Mouse (Mus musculus) CH12.LX (cell line): Measurements from ENCODE around the gene Mrps18b. TPM values are rescaled to one million over a fixed set of nuclear protein-coding genes. Genes with fewer than 3 reads are reported as not detected.

ENCODE experiments used
- DNase-seq: peaks from one replicate; pipeline ENCODE4 v3.0.0-alpha.2; 2013; ENCODE audit errors: extremely low read depth
- H3K27ac ChIP-seq: 2 replicates; pipeline ENCODE4 v1.5.1; 2012; ENCODE audit warnings: low read depth, mild to moderate bottlenecking, control low read depth, moderate library complexity; ENCODE audit not compliant: insufficient read depth
- H3K27me3 ChIP-seq: replicated peaks from 2 replicates; pipeline ENCODE3; 2012; ENCODE audit warnings: inconsistent platforms
- H3K36me3 ChIP-seq, 2 experiments: replicated peaks in 1 of 2; 2 replicates each; pipeline versions ENCODE3 to v1.6.1; 2012; ENCODE audit warnings: inconsistent platforms in 1 of 2, low read length in 1 of 2, mild to moderate bottlenecking in 1 of 2, mixed read lengths in 1 of 2, moderate library complexity in 1 of 2; ENCODE audit not compliant: control insufficient read depth in 1 of 2, insufficient read depth in 1 of 2
- H3K4me1 ChIP-seq, 2 experiments: 2 replicates each; pipeline ENCODE4 v1.6.1; 2012; ENCODE audit warnings: inconsistent platforms in 1 of 2, moderate library complexity in 1 of 2; ENCODE audit not compliant: insufficient read depth in 2 of 2, control insufficient read depth in 1 of 2
- H3K4me2 ChIP-seq: 2 replicates; pipeline ENCODE4 v1.6.1; 2012; ENCODE audit warnings: low read depth, mild to moderate bottlenecking, control low read depth; ENCODE audit not compliant: poor library complexity, insufficient read depth, severe bottlenecking
- H3K4me3 ChIP-seq, 3 experiments: fragments of 150-350 bp in 1 of 3; sonication (generic) in 1 of 3; replicated peaks in 1 of 3; 2 replicates each; pipeline versions ENCODE3 to v1.5.1; 2011 to 2012; ENCODE audit warnings: low read depth in 2 of 3, low read length in 2 of 3, mild to moderate bottlenecking in 2 of 3, moderate library complexity in 2 of 3, control low read depth in 1 of 3, improper control_type of control experiment in 1 of 3, inconsistent platforms in 1 of 3, mixed read lengths in 1 of 3; ENCODE audit not compliant: poor library complexity in 1 of 3
- H3K79me2 ChIP-seq: replicated peaks from 2 replicates; pipeline ENCODE4 v1.6.1; 2012; ENCODE audit warnings: mild to moderate bottlenecking, moderate library complexity; ENCODE audit not compliant: control insufficient read depth, poor library complexity, insufficient read depth, severe bottlenecking; ENCODE audit errors: extremely low read depth
- H3K9ac ChIP-seq: 2 replicates; pipeline ENCODE4 v1.6.1; 2012; ENCODE audit warnings: low read depth, mild to moderate bottlenecking, control low read depth, moderate library complexity; ENCODE audit not compliant: insufficient read depth
- H3K9me3 ChIP-seq: replicated peaks from 2 replicates; pipeline ENCODE3; 2012; ENCODE audit warnings: low read length, inconsistent platforms, mixed read lengths
- BHLHE40 ChIP-seq: IDR thresholded peaks from 2 replicates; pipeline ENCODE4 v1.6.1; 2011; ENCODE audit warnings: mild to moderate bottlenecking, low read depth, low read length, improper control_type of control experiment
- CHD1 ChIP-seq: IDR thresholded peaks from 2 replicates; pipeline ENCODE4 v1.6.1; 2012; ENCODE audit warnings: low read depth, low read length, improper control_type of control experiment, inconsistent platforms
- CHD2 ChIP-seq: IDR thresholded peaks from 2 replicates; pipeline ENCODE4 v1.6.1; 2011; ENCODE audit warnings: low read length, improper control_type of control experiment
- CTCF ChIP-seq, 2 experiments: IDR thresholded peaks in 1 of 2; conservative IDR thresholded peaks in 1 of 2; 2 replicates each; pipeline ENCODE4 v1.5.1; 2011 to 2012; ENCODE audit warnings: low read depth in 2 of 2, low read length in 2 of 2, improper control_type of control experiment in 1 of 2, inconsistent platforms in 1 of 2, mild to moderate bottlenecking in 1 of 2, moderate library complexity in 1 of 2
- E2F4 ChIP-seq: IDR thresholded peaks from 2 replicates; pipeline ENCODE4 v1.6.1; 2011; ENCODE audit warnings: low read depth, low read length, improper control_type of control experiment; ENCODE audit not compliant: insufficient replicate concordance
- ELF1 ChIP-seq: IDR thresholded peaks from 2 replicates; pipeline ENCODE4 v1.6.1; 2014; ENCODE audit warnings: low read depth, mild to moderate bottlenecking, inconsistent platforms, low read length, improper control_type of control experiment
- EP300 ChIP-seq: IDR thresholded peaks from 2 replicates; pipeline ENCODE4 v1.6.1; 2011; ENCODE audit warnings: low read length, improper control_type of control experiment
- ETS1 ChIP-seq: conservative IDR thresholded peaks from 2 replicates; pipeline ENCODE4 v1.6.1; 2012; ENCODE audit warnings: low read depth, mild to moderate bottlenecking, inconsistent platforms, low read length, improper control_type of control experiment, moderate library complexity
- GABPA ChIP-seq: IDR thresholded peaks from 2 replicates; pipeline ENCODE4 v1.6.1; 2012; ENCODE audit warnings: low read depth, low read length, improper control_type of control experiment, inconsistent platforms; ENCODE audit not compliant: insufficient replicate concordance
- HCFC1 ChIP-seq: IDR thresholded peaks from 2 replicates; pipeline ENCODE4 v1.6.1; 2012; ENCODE audit warnings: low read depth, mild to moderate bottlenecking, inconsistent platforms, low read length, improper control_type of control experiment
- IRF4 ChIP-seq: IDR thresholded peaks from 2 replicates; pipeline ENCODE4 v1.6.1; 2014; ENCODE audit warnings: low read depth, mild to moderate bottlenecking, inconsistent platforms, low read length, improper control_type of control experiment
- JUN ChIP-seq: IDR thresholded peaks from 2 replicates; pipeline ENCODE4 v1.6.1; 2011; ENCODE audit warnings: low read depth, mild to moderate bottlenecking, low read length, improper control_type of control experiment, moderate library complexity; ENCODE audit not compliant: insufficient read depth
- JUND ChIP-seq: conservative IDR thresholded peaks from 2 replicates; pipeline ENCODE4 v1.6.1; 2011; ENCODE audit warnings: low read depth, low read length, improper control_type of control experiment
- KAT2A ChIP-seq: IDR thresholded peaks from 2 replicates; pipeline ENCODE4 v1.6.1; 2012; ENCODE audit warnings: low read length, improper control_type of control experiment, inconsistent platforms; ENCODE audit not compliant: insufficient replicate concordance
- MAFK ChIP-seq: IDR thresholded peaks from 2 replicates; pipeline ENCODE4 v1.6.1; 2011; ENCODE audit warnings: low read length, improper control_type of control experiment; ENCODE audit not compliant: insufficient replicate concordance
- MAX ChIP-seq: IDR thresholded peaks from 2 replicates; pipeline ENCODE4 v1.6.1; 2011; ENCODE audit warnings: low read length, improper control_type of control experiment
- MAZ ChIP-seq: IDR thresholded peaks from 2 replicates; pipeline ENCODE4 v1.6.1; 2012; ENCODE audit warnings: low read depth, mild to moderate bottlenecking, inconsistent platforms, low read length, improper control_type of control experiment, moderate library complexity
- MEF2A ChIP-seq: IDR thresholded peaks from 2 replicates; pipeline ENCODE4 v1.6.1; 2014; ENCODE audit warnings: low read depth, mild to moderate bottlenecking, inconsistent platforms, low read length, improper control_type of control experiment, borderline replicate concordance
- MXI1 ChIP-seq: IDR thresholded peaks from 2 replicates; pipeline ENCODE4 v1.6.1; 2011; ENCODE audit warnings: mild to moderate bottlenecking, low read depth, low read length, improper control_type of control experiment
- MYC ChIP-seq: IDR thresholded peaks from 2 replicates; pipeline ENCODE4 v1.6.1; 2011; ENCODE audit warnings: low read depth, mild to moderate bottlenecking, improper control_type of control experiment, low read length
- NELFE ChIP-seq: IDR thresholded peaks from 2 replicates; pipeline ENCODE4 v1.6.1; 2011; ENCODE audit warnings: low read depth, low read length, improper control_type of control experiment
- NRF1 ChIP-seq: IDR thresholded peaks from 2 replicates; pipeline ENCODE4 v1.6.1; 2014; ENCODE audit warnings: low read depth, mild to moderate bottlenecking, inconsistent platforms, low read length, improper control_type of control experiment, moderate library complexity
- PAX5 ChIP-seq: IDR thresholded peaks from 2 replicates; pipeline ENCODE4 v1.6.1; 2012; ENCODE audit warnings: low read length, inconsistent platforms, mixed read lengths
- POLR2A ChIP-seq: IDR thresholded peaks from 2 replicates; pipeline ENCODE4 v1.6.1; 2011; ENCODE audit warnings: low read depth, mild to moderate bottlenecking, improper control_type of control experiment, low read length
- POLR2AphosphoS2 ChIP-seq: IDR thresholded peaks from 2 replicates; pipeline ENCODE4 v1.6.1; 2011; ENCODE audit warnings: low read depth, low read length, improper control_type of control experiment
- RAD21 ChIP-seq: IDR thresholded peaks from 2 replicates; pipeline ENCODE4 v1.6.1; 2011; ENCODE audit warnings: low read depth, mild to moderate bottlenecking, low read length, improper control_type of control experiment, moderate library complexity
- RCOR1 ChIP-seq: conservative IDR thresholded peaks from 2 replicates; pipeline ENCODE4 v1.6.1; 2012; ENCODE audit warnings: low read depth, mild to moderate bottlenecking, inconsistent platforms, low read length, improper control_type of control experiment
- SIN3A ChIP-seq: IDR thresholded peaks from 2 replicates; pipeline ENCODE4 v1.6.1; 2012; ENCODE audit warnings: low read length, improper control_type of control experiment, inconsistent platforms
- SMC3 ChIP-seq: IDR thresholded peaks from 2 replicates; pipeline ENCODE4 v1.6.1; 2011; ENCODE audit warnings: low read depth, low read length, improper control_type of control experiment
- TBP ChIP-seq: conservative IDR thresholded peaks from 2 replicates; pipeline ENCODE4 v1.6.1; 2011; ENCODE audit warnings: low read depth, low read length, improper control_type of control experiment
- TCF12 ChIP-seq: IDR thresholded peaks from 2 replicates; pipeline ENCODE4 v1.6.1; 2014; ENCODE audit warnings: low read depth, mild to moderate bottlenecking, inconsistent platforms, low read length, improper control_type of control experiment
- UBTF ChIP-seq: IDR thresholded peaks from 2 replicates; pipeline ENCODE4 v1.6.1; 2012; ENCODE audit warnings: low read depth, mild to moderate bottlenecking, inconsistent platforms, low read length, improper control_type of control experiment, moderate library complexity
- USF1 ChIP-seq: IDR thresholded peaks from 2 replicates; pipeline ENCODE4 v1.6.1; 2014; ENCODE audit warnings: low read depth, mild to moderate bottlenecking, inconsistent platforms, low read length, improper control_type of control experiment
- USF2 ChIP-seq: conservative IDR thresholded peaks from 2 replicates; pipeline ENCODE4 v1.6.1; 2011; ENCODE audit warnings: low read depth, low read length, improper control_type of control experiment
- ZC3H11A ChIP-seq: IDR thresholded peaks from 2 replicates; pipeline ENCODE4 v1.6.1; 2012; ENCODE audit warnings: low read depth, mild to moderate bottlenecking, inconsistent platforms, low read length, improper control_type of control experiment
- ZKSCAN1 ChIP-seq: IDR thresholded peaks from 2 replicates; pipeline ENCODE4 v1.6.1; 2012; ENCODE audit warnings: low read depth, inconsistent platforms, low read length, improper control_type of control experiment, borderline replicate concordance
- ZMIZ1 ChIP-seq: IDR thresholded peaks from 2 replicates; pipeline ENCODE4 v1.6.1; 2012; ENCODE audit warnings: low read depth, mild to moderate bottlenecking, inconsistent platforms, low read length, improper control_type of control experiment
- ZNF384 ChIP-seq: IDR thresholded peaks from 2 replicates; pipeline ENCODE4 v1.6.1; 2012; ENCODE audit warnings: low read depth, low read length, improper control_type of control experiment, inconsistent platforms
- dilution Hi-C: fragments of 300-500 bp; cut with MboI; formaldehyde crosslinking; loops from 2 replicates; pipeline ENCODE4 v1.14.3; 2020; ENCODE audit warnings: low sequenced_read_pairs; ENCODE audit not compliant: extremely low pct_unique_long_range_greater_than_20kb, extremely low pct_ligation_motif_present
- in situ Hi-C: fragments of 300-500 bp; cut with MboI; formaldehyde crosslinking; loops from 3 replicates; pipeline ENCODE4 v1.14.3; 2019; ENCODE audit warnings: low sequenced_read_pairs, low pct_ligation_motif_present, low pct_unique_long_range_greater_than_20kb, mixed read lengths
- polyA plus RNA-seq: library from polyadenylated mRNA; unstranded; fragments of >175 nt; gene quantifications from 2 replicates; pipeline ENCODE4 v1.2.1, GENCODE M21; 2012; ENCODE audit warnings: low read depth; ENCODE audit not compliant: insufficient read length
- total RNA-seq, 2 experiments: library from RNA; depleted of rRNA; stranded (reverse); fragments of 300-350 nt in 1 of 2; fragments of >200 nt in 1 of 2; gene quantifications; 2 replicates each; pipeline ENCODE4 v1.2.3; 2012 to 2014

The Mrps18b gene
- total and polyA plus RNA-seq, 3 experiments, result 108 to 172 (median 148) TPM

DNA sequence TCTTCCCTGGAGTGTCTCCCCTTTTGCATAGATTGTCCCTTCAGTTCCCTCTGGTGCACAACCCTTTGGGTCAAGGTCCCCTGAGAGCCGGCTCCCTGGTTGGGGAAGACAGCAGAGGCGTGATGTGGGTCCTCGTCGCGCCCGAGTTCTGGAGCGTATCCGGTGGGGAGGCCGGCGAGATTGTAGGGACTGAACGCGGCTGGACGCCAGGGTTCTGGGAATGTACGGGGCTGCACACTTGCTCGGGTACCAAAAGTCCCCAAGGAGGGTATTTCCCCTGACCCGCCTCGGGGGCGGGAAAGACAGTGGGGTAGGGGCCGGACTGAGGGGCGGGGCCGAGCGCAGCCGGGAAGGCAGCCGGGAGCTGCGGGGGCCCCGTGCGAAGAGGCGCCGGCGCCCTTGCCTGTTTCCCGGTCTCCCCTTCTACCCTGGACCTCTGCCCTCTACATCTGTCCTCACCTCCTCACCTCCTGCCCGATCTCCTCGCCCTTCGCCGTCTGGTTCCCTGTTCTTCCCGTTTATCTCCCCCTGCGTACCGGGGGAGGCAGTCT, 49.8 kb downstream of the Mrps18b start:
- Histone ChIP-seq H3K36me3 (peaks cover 0 to 4% of the 10 kb centered on the region in 2 experiments), H3K79me2 (peaks cover 29% of the 10 kb centered on the region), H3K4me2 (peak overlapping the region; percentile 91), H3K27ac (peak overlapping the region; percentile 74), H3K9ac (peak overlapping the region; percentile 69), H3K4me3 (peak overlapping the region; percentile 63 to 99 (median 74)), H3K4me1 (peaks cover 0 to 16% of the 10 kb centered on the region in 2 experiments; a peak in 2 of 4 replicates), H3K27me3 (no peaks in the 10 kb centered on the region), H3K9me3 (peaks cover 3% of the 10 kb centered on the region)
- in situ Hi-C loops, result loop anchor here (10.0 kb wide), 1 partner anchor 132 kb away; no protein-coding TSS in a partner anchor
- peak; percentile 74 for DNase-seq
- TF ChIP-seq GABPA (no peak), E2F4 (no peak), RAD21 (no peak), NELFE (no peak), ZMIZ1 (peak; percentile 63; the same call in 1 of the 2 replicates), TBP (0 out of 2 replicates have a peak, but pooled peaks have one; percentile 24), ZC3H11A (no peak), USF1 (no peak), NRF1 (no peak), JUND (no peak), TCF12 (peak; percentile 60; the same call in 1 of the 2 replicates), CTCF (conservative IDR thresholded peaks at IDR 0.05 in 1 of 2, IDR thresholded peaks at IDR 0.05 in 1 of 2; ENCODE audit: low read depth in 2 of 2, low read length in 2 of 2) (no peak), MAX (peak; percentile 55), EP300 (no peak), JUN (no peak), MXI1 (no peak), IRF4 (peak; percentile 17; the same call in 1 of the 2 replicates), USF2 (no peak), RCOR1 (no peak), CHD1 (no peak; the same call in 1 of the 2 replicates), ZNF384 (no peak), UBTF (no peak), POLR2AphosphoS2 (no peak), PAX5 (no peak), SIN3A (peak; percentile 71), CHD2 (no peak; the same call in none of the 2 replicates), SMC3 (no peak), ETS1 (0 out of 2 replicates have a peak, but pooled peaks have one; percentile 24), KAT2A (no peak), POLR2A (peak; percentile 70), MAZ (peak; percentile 24; the same call in 1 of the 2 replicates), ELF1 (no peak), MAFK (no peak), MEF2A (no peak; the same call in 1 of the 2 replicates), MYC (no peak), ZKSCAN1 (no peak), HCFC1 (no peak), BHLHE40 (peak; percentile 34; the same call in 1 of the 2 replicates)
- dilution Hi-C loops, result no loop called here
